ENCODE assay signal across 26 mouse cellular contexts in genomic region chr6:97950033-97950881, GRCm38 (mm10).
A peak's percentile ranks its signal among the peaks of the same experiment; 100 is the strongest.
DNase-seq lines count a peak whose midpoint lies in the region; ATAC-seq and TF ChIP-seq lines count a peak whose summit lies in the region.
"Had no signal": no experiment of that assay in that cellular context is flagged by ENCODE, and none has a peak within 500 bp of the region (broad histone marks: within the 10 kb centered on the region; RNA-seq: fewer than 3 reads in every experiment).

No protein-coding gene starts in this region.

- H3K27ac ChIP-seq in forebrain, embryonic 10.5 days, result peak overlapping the region; percentile 26; the same call in 1 of the 2 replicates
- no peak overlapping the region for H3K27ac ChIP-seq in forebrain, postnatal 0 days (ENCODE audit: low read depth, low read length)
- H3K27ac ChIP-seq in forebrain, embryonic 14.5 days (ENCODE audit: low read depth, low read length), result no peak overlapping the region
- H3K27ac ChIP-seq in limb, embryonic 13.5 days, result peak overlapping the region; percentile 28; the same call in 1 of the 2 replicates
- H3K27ac ChIP-seq in heart, embryonic 10.5 days, result no peak overlapping the region
- no peak overlapping the region for H3K27ac ChIP-seq in gastrocnemius, adult 2 months
- H3K27ac ChIP-seq: embryonic facial prominence, embryonic 12.5 days; hindbrain, embryonic 12.5 days; layer of hippocampus, adult 2 months; liver, embryonic 15.5 days; lung, embryonic 15.5 days had no signal

- H3K9me3 ChIP-seq in forebrain, embryonic 10.5 days, result no peaks in the 10 kb centered on the region
- H3K9me3 ChIP-seq in forebrain, postnatal 0 days (ENCODE audit: low read length), result no peaks in the 10 kb centered on the region
- no peaks in the 10 kb centered on the region for H3K9me3 ChIP-seq in forebrain, embryonic 14.5 days (replicated peaks; ENCODE audit: control insufficient read depth, low read length)
- H3K9me3 ChIP-seq in limb, embryonic 13.5 days, result no peaks in the 10 kb centered on the region
- H3K9me3 ChIP-seq in heart, embryonic 10.5 days, result no peaks in the 10 kb centered on the region
- H3K9me3 ChIP-seq: embryonic facial prominence, embryonic 12.5 days; hindbrain, embryonic 12.5 days; liver, embryonic 15.5 days; lung, embryonic 15.5 days had no signal

- intact Hi-C loops in gastrocnemius, adult 2 months (cut with DNase I), result no loop called here

- H3K4me3 ChIP-seq in forebrain, embryonic 10.5 days, result no peak overlapping the region
- H3K4me3 ChIP-seq in forebrain, postnatal 0 days (ENCODE audit: low read depth, low read length), result no peak overlapping the region
- H3K4me3 ChIP-seq in forebrain, embryonic 14.5 days (ENCODE audit: low read depth, low read length), result no peak overlapping the region
- no peak overlapping the region for H3K4me3 ChIP-seq in limb, embryonic 13.5 days
- H3K4me3 ChIP-seq in heart, embryonic 10.5 days, result no peak overlapping the region
- H3K4me3 ChIP-seq in gastrocnemius, adult 2 months, result no peak overlapping the region
- H3K4me3 ChIP-seq: embryonic facial prominence, embryonic 12.5 days; erythroblast, embryonic 14.5 days; hindbrain, embryonic 12.5 days; layer of hippocampus, adult 2 months; liver, embryonic 15.5 days; lung, embryonic 15.5 days had no signal

- H3K4me2 ChIP-seq in forebrain, postnatal 0 days (ENCODE audit: low read depth), result no peak overlapping the region
- no peak overlapping the region for H3K4me2 ChIP-seq in forebrain, embryonic 14.5 days (ENCODE audit: low read length)
- H3K4me2 ChIP-seq in limb, embryonic 13.5 days (replicated peaks), result no peak overlapping the region
- H3K4me2 ChIP-seq: embryonic facial prominence, embryonic 12.5 days; hindbrain, embryonic 12.5 days; liver, embryonic 15.5 days; lung, embryonic 15.5 days had no signal

- DNase-seq in forebrain, embryonic 10.5 days (ENCODE audit: extremely low spot score, low spot score), result no peak
- DNase-seq in forebrain, postnatal 0 days, result no peak
- peak; percentile 92 for DNase-seq in Muller cell, postnatal 12 days (ENCODE audit: inconsistent ontology term)
- DNase-seq in forebrain, embryonic 14.5 days (ENCODE audit: low spot score), result peak; percentile 83
- no peak for DNase-seq in heart, embryonic 10.5 days (ENCODE audit: low spot score)
- no peak for DNase-seq in gastrocnemius, adult 2 months
- DNase-seq in frontal cortex, postnatal 10 days (ENCODE audit: low spot score in 2 of 2), result no peak
- DNase-seq: cerebellum, adult 11-12 months; cerebellum, postnatal 14 days; gastrocnemius, postnatal 14 days; heart, adult 11 months; kidney, postnatal 25 days; layer of hippocampus, postnatal 36 days; liver; lung, postnatal 36 days; right cerebral cortex, postnatal 25 days; spleen, adult 18-20 months had no signal

- no peak for TF ChIP-seq CTCF in forebrain, postnatal 0 days (IDR thresholded peaks at IDR 0.05; ENCODE audit: low read depth)
- TF ChIP-seq CTCF in gastrocnemius, adult 2 months (IDR thresholded peaks at IDR 0.05), result no peak

- H3K36me3 ChIP-seq in forebrain, embryonic 10.5 days (replicated peaks), result no peaks in the 10 kb centered on the region
- H3K36me3 ChIP-seq in forebrain, postnatal 0 days (ENCODE audit: insufficient read depth), result no peaks in the 10 kb centered on the region
- no peaks in the 10 kb centered on the region for H3K36me3 ChIP-seq in forebrain, embryonic 14.5 days (ENCODE audit: control insufficient read depth, insufficient read depth, low read length)
- no peaks in the 10 kb centered on the region for H3K36me3 ChIP-seq in limb, embryonic 13.5 days
- peaks cover 11% of the 10 kb centered on the region; the same call in 1 of the 2 replicates for H3K36me3 ChIP-seq in heart, embryonic 10.5 days
- H3K36me3 ChIP-seq: embryonic facial prominence, embryonic 12.5 days; hindbrain, embryonic 12.5 days; liver, embryonic 15.5 days; lung, embryonic 15.5 days had no signal

- H3K9ac ChIP-seq in forebrain, postnatal 0 days, result no peak overlapping the region
- no peak overlapping the region for H3K9ac ChIP-seq in forebrain, embryonic 14.5 days (ENCODE audit: low read length)
- no peak overlapping the region for H3K9ac ChIP-seq in limb, embryonic 13.5 days
- H3K9ac ChIP-seq: embryonic facial prominence, embryonic 12.5 days; hindbrain, embryonic 12.5 days; liver, embryonic 15.5 days; lung, embryonic 15.5 days had no signal

- peaks cover 78% of the 10 kb centered on the region for H3K27me3 ChIP-seq in forebrain, embryonic 10.5 days (ENCODE audit: poor library complexity, severe bottlenecking)
- no peaks in the 10 kb centered on the region for H3K27me3 ChIP-seq in forebrain, postnatal 0 days (ENCODE audit: insufficient read depth, low read length)
- H3K27me3 ChIP-seq in forebrain, embryonic 14.5 days (replicated peaks; ENCODE audit: control insufficient read depth, insufficient read depth, low read length), result 0 out of 2 replicates have a peak, but pooled peaks cover 3% of the 10 kb centered on the region
- no peaks in the 10 kb centered on the region for H3K27me3 ChIP-seq in limb, embryonic 13.5 days
- no peaks in the 10 kb centered on the region for H3K27me3 ChIP-seq in heart, embryonic 10.5 days (ENCODE audit: insufficient read depth, poor library complexity, severe bottlenecking)
- H3K27me3 ChIP-seq: embryonic facial prominence, embryonic 12.5 days; hindbrain, embryonic 12.5 days; liver, embryonic 15.5 days; lung, embryonic 15.5 days; Patski had no signal

- no peak for ATAC-seq in forebrain, postnatal 0 days
- peak; percentile 76 for ATAC-seq in forebrain, embryonic 14.5 days
- ATAC-seq in limb, embryonic 13.5 days (ENCODE audit: low FRiP score, low read depth), result 0 out of 2 replicates have a peak, but pooled peaks have one; percentile 36
- ATAC-seq: intestine, embryonic 16.5 days; Patski had no signal

- 44% methylated on average over 13 of the region's 13 CpGs for WGBS in forebrain, embryonic 10.5 days
- 25% methylated on average over 13 of the region's 13 CpGs for WGBS in forebrain, postnatal 0 days
- 10% methylated on average over 13 of the region's 13 CpGs for WGBS in forebrain, embryonic 14.5 days
- 30% methylated on average over 13 of the region's 13 CpGs for WGBS in limb, embryonic 13.5 days
- 79% methylated on average over 13 of the region's 13 CpGs for WGBS in heart, embryonic 10.5 days

- H3K4me1 ChIP-seq in forebrain, embryonic 10.5 days, result peaks cover 34% of the 10 kb centered on the region
- no peaks in the 10 kb centered on the region for H3K4me1 ChIP-seq in forebrain, postnatal 0 days (ENCODE audit: insufficient read depth)
- H3K4me1 ChIP-seq in forebrain, embryonic 14.5 days (ENCODE audit: control insufficient read depth, insufficient read depth, low read length), result peaks cover 20% of the 10 kb centered on the region
- H3K4me1 ChIP-seq in limb, embryonic 13.5 days, result peaks cover 16% of the 10 kb centered on the region
- peaks cover 18% of the 10 kb centered on the region for H3K4me1 ChIP-seq in heart, embryonic 10.5 days
- H3K4me1 ChIP-seq: embryonic facial prominence, embryonic 12.5 days; hindbrain, embryonic 12.5 days; liver, embryonic 15.5 days; lung, embryonic 15.5 days had no signal

Comparison
In these comparisons a context has a peak if more than half of its experiments do, and no peak if none do; other contexts are left out.
1. DNase-seq: peak in Muller cell, postnatal 12 days (single experiment) and forebrain, embryonic 14.5 days (single experiment); none in forebrain, embryonic 10.5 days (single experiment), forebrain, postnatal 0 days (single experiment), heart, embryonic 10.5 days (single experiment), gastrocnemius, adult 2 months (single experiment) and frontal cortex, postnatal 10 days (0 of 2).
2. H3K27ac ChIP-seq: peak in forebrain, embryonic 10.5 days (single experiment) and limb, embryonic 13.5 days (single experiment); none in forebrain, postnatal 0 days (single experiment), forebrain, embryonic 14.5 days (single experiment), heart, embryonic 10.5 days (single experiment) and gastrocnemius, adult 2 months (single experiment).